Mouse (Mus musculus) cortical plate, adult 2 months (tissue): Measurements from ENCODE around the gene Trpc7. TPM values are rescaled to one million over a fixed set of nuclear protein-coding genes. Genes with fewer than 3 reads are reported as not detected.

Experiments
- H3K27ac ChIP-seq: fragments of 200-500 bp; 2 replicates; pipeline ENCODE4 v1.5.1; 2012; ENCODE audit warnings: low read length, control low read depth, inconsistent platforms; ENCODE audit not compliant: insufficient read depth
- H3K4me1 ChIP-seq: fragments of 200-500 bp; 2 replicates; pipeline ENCODE4 v1.6.1; 2011; ENCODE audit warnings: low read length; ENCODE audit not compliant: control insufficient read depth, insufficient read depth
- H3K4me3 ChIP-seq: fragments of 200-500 bp; 2 replicates; pipeline ENCODE4 v1.5.1; 2011; ENCODE audit warnings: mild to moderate bottlenecking, low read length, control low read depth; ENCODE audit not compliant: insufficient read depth
- CTCF ChIP-seq: fragments of 200-500 bp; IDR thresholded peaks from 2 replicates; pipeline ENCODE4 v1.5.1; 2011; ENCODE audit warnings: mild to moderate bottlenecking, control low read depth, low read length; ENCODE audit not compliant: insufficient read depth; ENCODE audit errors: extremely low read depth
- POLR2A ChIP-seq: fragments of 200-500 bp; IDR thresholded peaks from 2 replicates; pipeline ENCODE4 v1.6.1; 2011; ENCODE audit warnings: mild to moderate bottlenecking, low read length, control low read depth; ENCODE audit not compliant: insufficient read depth; ENCODE audit errors: extremely low read depth
- polyA plus RNA-seq: library from polyadenylated mRNA; depleted of rRNA; stranded (reverse); fragments of >200 nt; gene quantifications from 2 replicates; pipeline ENCODE4 v1.2.3, GENCODE M21; 2012

The Trpc7 gene
- polyA plus RNA-seq, 1 experiment: 1.5 TPM

DNA sequence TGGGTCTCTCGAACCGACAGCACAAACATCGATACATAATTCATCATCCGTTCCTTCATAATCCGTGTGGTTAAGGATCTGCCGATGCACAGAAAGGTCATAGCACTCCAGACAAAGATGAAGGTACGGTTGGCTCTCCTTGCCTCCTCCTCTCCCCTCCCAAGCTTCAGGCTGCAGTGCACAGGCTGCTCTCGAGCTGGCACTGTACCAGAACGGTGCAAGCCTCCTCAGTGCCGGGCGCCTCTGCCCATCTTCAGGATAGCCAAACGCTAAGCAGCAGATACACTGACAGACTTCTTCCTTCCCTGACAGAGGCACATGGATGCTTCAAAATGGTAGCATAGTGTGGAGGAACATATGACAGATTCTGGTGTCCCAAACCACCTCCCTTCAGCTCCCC, 12.9 kb downstream of the Trpc7 start:
- H3K4me3 ChIP-seq: no peak overlapping the region
- no peak overlapping the region for H3K27ac ChIP-seq
- no peak for TF ChIP-seq CTCF
- TF ChIP-seq POLR2A: no peak
- H3K4me1 ChIP-seq: no peaks in the 10 kb centered on the region

DNA sequence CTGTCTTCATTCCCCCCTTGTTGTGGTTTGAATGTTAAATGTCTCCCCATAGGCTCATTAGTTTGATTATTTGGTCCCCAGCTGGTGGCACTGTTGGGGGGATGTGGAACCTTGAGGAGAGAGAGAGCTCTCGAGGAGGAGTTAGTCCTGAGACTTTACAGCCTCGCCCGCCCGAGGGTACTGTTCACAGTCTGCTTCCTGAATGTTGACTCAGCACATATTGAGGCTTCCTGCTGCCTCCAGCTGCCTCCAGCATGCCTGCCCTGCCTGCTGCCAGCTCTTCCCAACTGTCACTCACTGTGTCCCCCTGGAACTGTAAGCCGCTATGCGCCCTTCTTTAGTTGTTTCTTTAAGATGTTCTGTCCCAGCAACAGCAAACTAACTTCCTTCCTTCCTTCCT, 31.2 kb downstream of the Trpc7 start:
- TF ChIP-seq CTCF: no peak
- no peak for TF ChIP-seq POLR2A

DNA sequence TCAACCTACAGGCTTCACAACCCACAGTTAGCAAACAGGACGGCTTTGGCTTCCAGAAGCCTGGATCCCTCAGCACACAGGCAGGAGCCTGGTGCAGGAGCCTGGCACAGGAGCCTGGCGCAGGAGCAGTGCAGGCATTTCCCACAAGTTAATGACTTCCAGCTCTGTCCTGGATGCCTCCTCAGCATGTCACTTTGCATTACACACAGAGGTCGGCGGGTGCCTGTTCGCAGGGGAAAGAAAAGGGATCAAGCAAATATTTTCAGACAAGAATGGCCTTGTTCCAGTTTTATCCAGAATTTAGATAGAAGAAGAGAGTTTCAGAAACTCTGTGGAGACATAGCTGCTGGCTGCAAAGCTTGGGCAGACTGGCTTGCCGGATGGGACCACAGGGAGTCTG, 33.8 kb downstream of the Trpc7 start:
- Histone ChIP-seq H3K4me1 (no peaks in the 10 kb centered on the region), H3K4me3 (no peak overlapping the region), H3K27ac (no peak overlapping the region)
- no peak for TF ChIP-seq POLR2A
- no peak for TF ChIP-seq CTCF

More for the DNA sequence above, 31.2 kb downstream of the Trpc7 start:
- Histone ChIP-seq H3K4me1 (0 out of 2 replicates have a peak, but pooled peaks cover 2% of the 10 kb centered on the region), H3K4me3 (no peak overlapping the region), H3K27ac (no peak overlapping the region)

DNA sequence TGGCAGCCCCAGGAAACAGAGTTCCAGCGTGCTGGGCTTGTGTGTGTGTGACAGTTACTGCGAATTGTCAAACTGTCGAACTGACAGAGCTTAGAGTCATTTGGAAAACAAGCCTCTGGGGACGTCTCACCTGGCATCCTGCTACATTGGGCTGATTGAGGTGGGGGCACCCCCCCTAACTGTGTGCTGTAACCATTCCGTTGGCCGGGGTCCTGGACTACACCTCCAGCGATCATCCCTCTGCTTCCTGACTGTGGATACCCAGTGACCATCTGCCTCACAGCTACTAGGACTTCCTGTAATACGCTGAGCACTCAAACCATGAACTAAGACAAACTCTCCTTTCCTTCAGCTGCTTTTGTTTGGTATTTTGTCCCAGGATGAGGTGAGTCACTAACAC, 41.3 kb downstream of the Trpc7 start:
- no peak overlapping the region for H3K4me3 ChIP-seq
- TF ChIP-seq POLR2A: no peak
- no peak for TF ChIP-seq CTCF
- H3K4me1 ChIP-seq: no peaks in the 10 kb centered on the region
- no peak overlapping the region for H3K27ac ChIP-seq

DNA sequence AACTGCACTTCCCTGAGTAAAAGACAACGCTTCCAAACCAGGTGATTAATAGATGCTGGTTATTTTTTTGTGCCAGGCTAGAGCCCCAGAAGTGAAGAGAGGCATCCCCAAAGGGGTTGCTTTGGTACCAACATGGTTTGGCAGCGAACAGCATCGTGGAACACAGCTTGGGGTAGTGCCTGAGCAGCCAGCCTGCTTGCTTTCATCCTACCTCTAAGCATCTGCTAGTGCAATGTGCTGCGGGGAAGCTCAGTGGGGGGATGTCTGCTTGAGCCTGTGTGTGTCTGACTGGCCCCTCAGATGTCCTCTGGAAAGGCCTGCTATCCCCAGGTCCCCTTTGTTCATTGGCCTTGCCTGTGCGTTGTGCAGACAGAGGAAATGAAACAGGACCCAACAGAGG, 42.4 kb downstream of the Trpc7 start:
- H3K4me1 ChIP-seq: no peaks in the 10 kb centered on the region
- no peak overlapping the region for H3K4me3 ChIP-seq
- TF ChIP-seq CTCF (no peak), POLR2A (no peak)
- no peak overlapping the region for H3K27ac ChIP-seq

DNA sequence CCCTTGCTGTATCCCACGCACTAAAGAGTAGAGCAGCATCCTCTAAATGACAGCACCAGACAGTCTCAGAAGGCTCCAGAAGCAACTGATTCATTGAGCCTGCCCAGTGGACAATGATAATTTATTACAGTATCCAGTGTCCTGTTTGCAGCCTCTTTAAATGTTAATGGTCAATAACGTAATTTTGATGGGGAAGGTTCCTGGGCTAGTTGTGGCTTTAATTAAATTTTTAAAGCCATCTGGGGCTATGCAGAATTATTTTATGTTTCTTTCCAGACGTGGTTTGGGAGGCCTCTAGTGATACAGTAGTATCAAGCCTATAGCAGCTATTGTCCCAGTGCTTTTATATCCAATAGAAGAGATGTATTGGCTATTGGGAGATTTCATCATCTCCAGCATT, 49.9 kb downstream of the Trpc7 start:
- Histone ChIP-seq H3K4me3 (no peak overlapping the region), H3K4me1 (no peaks in the 10 kb centered on the region), H3K27ac (no peak overlapping the region)
- TF ChIP-seq POLR2A (no peak), CTCF (no peak)

DNA sequence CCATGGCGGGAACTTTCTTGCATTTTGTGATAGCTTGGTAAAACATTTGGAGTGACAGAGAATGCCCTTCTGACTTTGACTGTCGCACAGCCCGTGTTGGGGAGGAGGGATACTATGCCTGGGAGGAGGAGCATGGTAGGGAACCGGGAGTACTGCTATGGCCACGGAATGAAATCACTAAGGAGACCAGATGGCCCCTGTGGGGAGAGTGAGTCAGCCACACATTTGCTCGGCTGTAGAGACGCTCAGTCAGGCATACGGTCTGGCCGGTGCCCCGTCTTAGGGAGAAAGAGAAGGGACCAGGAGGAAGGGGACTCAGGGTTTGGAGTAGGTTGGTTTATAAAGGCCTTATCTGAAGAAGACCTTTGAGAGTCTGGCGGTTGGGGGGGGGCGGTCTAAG, 80.3 kb downstream of the Trpc7 start:
- H3K27ac ChIP-seq: no peak overlapping the region
- H3K4me3 ChIP-seq: no peak overlapping the region
- H3K4me1 ChIP-seq: no peaks in the 10 kb centered on the region
- TF ChIP-seq CTCF: no peak
- TF ChIP-seq POLR2A: no peak

DNA sequence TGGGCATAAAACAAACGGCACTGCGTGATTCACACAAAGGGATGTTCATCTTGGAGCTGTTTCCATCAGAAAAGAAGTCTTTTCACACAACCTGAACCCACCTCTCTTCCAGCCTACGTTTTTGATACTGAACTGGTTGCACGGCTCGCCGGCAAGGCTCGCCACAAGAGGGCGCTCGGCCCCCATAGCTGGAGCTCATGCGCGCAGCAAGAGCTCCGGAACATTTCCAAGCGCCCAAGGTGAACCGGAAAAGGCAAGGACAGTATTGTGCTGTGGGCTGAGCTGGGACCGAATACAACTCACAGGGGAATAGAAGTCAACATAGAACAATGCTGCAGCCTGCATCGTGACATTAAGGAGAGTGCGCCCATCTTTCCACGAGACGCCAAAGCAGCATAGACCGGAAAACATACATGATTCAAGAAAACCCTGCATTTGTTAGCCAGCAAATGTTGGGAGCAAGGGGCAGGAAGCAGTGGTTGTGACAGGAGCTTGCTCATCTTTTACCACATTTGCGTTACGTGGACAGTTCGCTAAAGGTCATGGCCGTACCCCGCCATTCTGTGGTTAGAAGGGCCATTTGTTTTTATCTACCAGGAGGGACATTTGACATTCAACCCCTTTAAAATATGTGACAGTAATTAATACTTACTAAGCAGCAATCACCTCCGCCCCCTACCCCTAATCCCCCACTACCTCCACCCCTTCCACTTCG, 88.9 kb downstream of the Trpc7 start:
- TF ChIP-seq POLR2A: no peak
- TF ChIP-seq CTCF: peak; percentile 89
- Histone ChIP-seq H3K4me3 (peak overlapping the region; percentile 11; the same call in 1 of the 2 replicates), H3K27ac (no peak overlapping the region), H3K4me1 (no peaks in the 10 kb centered on the region)

DNA sequence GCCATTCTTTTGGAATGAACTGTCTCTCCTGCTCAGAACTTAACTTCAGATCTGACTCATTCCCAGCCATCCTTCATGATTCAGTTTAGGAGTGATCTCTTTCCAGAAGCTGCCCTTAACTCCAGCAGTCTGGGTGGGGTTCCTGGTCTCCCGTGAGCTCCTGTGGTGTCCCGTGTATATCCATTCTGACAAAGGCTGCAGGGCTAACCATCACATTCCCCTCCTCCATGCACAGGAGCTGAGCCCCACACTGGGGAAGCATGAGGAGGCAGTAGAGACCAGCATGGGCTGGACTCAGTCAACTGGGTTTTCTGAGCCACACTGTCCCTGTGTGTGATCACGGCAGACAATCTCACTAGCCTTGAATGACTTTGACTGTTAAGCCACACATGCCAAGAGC, 90.7 kb downstream of the Trpc7 start:
- Histone ChIP-seq H3K4me1 (no peaks in the 10 kb centered on the region), H3K27ac (no peak overlapping the region), H3K4me3 (no peak overlapping the region)
- TF ChIP-seq CTCF: no peak
- TF ChIP-seq POLR2A: no peak

DNA sequence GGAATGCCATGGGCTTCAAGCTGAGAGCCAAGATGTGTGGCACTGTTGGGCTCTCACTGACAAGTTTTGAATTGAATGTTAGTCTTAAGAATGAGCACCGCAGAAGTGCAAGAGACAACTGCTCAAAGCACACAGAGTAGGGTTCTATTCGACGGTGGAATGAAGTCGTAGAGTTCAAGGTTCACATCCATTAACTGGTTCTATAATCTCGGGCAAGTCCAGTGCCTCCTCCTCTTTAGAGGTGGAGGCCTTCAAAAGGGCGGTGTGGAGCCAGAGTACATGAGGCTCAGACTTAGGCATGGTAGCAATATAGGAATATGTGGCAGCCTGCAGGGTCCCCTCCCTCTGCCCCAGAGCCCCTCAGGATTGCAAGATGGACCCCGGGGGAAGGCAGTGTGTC, 98.3 kb downstream of the Trpc7 start:
- TF ChIP-seq POLR2A (no peak), CTCF (no peak)
- no peak overlapping the region for H3K27ac ChIP-seq
- H3K4me1 ChIP-seq: no peaks in the 10 kb centered on the region
- H3K4me3 ChIP-seq: no peak overlapping the region
